Mouse (Mus musculus) cortical plate, adult 2 months (tissue): Measurements from ENCODE around the gene Hsf2bp. TPM values are rescaled to one million over a fixed set of nuclear protein-coding genes. Genes with fewer than 3 reads are reported as not detected.

Source experiments
- H3K27ac ChIP-seq: fragments of 200-500 bp; 2 replicates; pipeline ENCODE4 v1.5.1; 2012; ENCODE audit warnings: low read length, control low read depth, inconsistent platforms; ENCODE audit not compliant: insufficient read depth
- H3K4me1 ChIP-seq: fragments of 200-500 bp; 2 replicates; pipeline ENCODE4 v1.6.1; 2011; ENCODE audit warnings: low read length; ENCODE audit not compliant: control insufficient read depth, insufficient read depth
- H3K4me3 ChIP-seq: fragments of 200-500 bp; 2 replicates; pipeline ENCODE4 v1.5.1; 2011; ENCODE audit warnings: mild to moderate bottlenecking, low read length, control low read depth; ENCODE audit not compliant: insufficient read depth
- CTCF ChIP-seq: fragments of 200-500 bp; IDR thresholded peaks from 2 replicates; pipeline ENCODE4 v1.5.1; 2011; ENCODE audit warnings: mild to moderate bottlenecking, control low read depth, low read length; ENCODE audit not compliant: insufficient read depth; ENCODE audit errors: extremely low read depth
- POLR2A ChIP-seq: fragments of 200-500 bp; IDR thresholded peaks from 2 replicates; pipeline ENCODE4 v1.6.1; 2011; ENCODE audit warnings: mild to moderate bottlenecking, low read length, control low read depth; ENCODE audit not compliant: insufficient read depth; ENCODE audit errors: extremely low read depth
- polyA plus RNA-seq: library from polyadenylated mRNA; depleted of rRNA; stranded (reverse); fragments of >200 nt; gene quantifications from 2 replicates; pipeline ENCODE4 v1.2.3, GENCODE M21; 2012

The Hsf2bp gene
- polyA plus RNA-seq, 1 experiment, result 0.27 TPM

DNA sequence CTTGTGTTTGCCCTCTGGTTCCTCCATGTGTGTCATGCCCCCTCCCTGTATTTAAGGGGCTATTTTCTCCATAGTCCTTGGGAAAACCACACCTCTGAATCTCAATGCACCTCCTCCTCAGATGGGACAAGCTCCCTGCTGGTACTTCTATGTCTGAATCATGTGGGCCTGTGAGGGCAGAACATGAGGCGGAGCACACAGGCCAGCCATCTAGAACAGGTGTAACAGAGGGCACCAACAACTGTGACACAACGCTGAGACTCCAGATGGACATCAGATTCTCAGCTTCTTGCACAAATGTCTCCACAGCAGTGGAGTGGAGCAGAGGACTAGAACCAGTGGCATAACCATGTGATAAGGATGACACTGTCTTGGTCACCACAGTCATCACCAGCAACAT is 65.3 kb downstream of the Hsf2bp start:
- Histone ChIP-seq H3K27ac (no peak overlapping the region), H3K4me1 (peaks cover 1% of the 10 kb centered on the region), H3K4me3 (no peak overlapping the region)
- no peak for TF ChIP-seq POLR2A
- no peak for TF ChIP-seq CTCF

DNA sequence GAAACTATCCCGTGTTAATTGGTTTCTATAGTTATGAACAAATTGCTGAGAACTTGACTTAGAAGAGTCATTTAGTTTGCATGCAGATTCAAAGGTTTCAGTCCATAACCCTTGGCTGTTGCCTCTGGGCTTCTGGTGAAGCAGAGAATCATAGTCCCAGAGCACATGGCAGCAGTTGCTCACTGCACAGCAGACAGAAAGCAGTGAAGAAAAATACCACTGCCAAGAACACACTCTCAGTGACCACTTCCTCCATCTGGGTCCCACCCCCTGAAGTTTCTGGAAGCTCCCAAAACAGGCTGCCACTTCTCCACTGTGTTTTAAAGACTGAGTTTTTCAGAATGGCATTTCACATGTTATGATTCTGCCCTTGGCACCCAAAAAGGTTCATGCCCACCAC is 67.3 kb downstream of the Hsf2bp start:
- no peak for TF ChIP-seq POLR2A
- no peak for TF ChIP-seq CTCF
- H3K4me1 ChIP-seq, result peaks cover 1% of the 10 kb centered on the region

DNA sequence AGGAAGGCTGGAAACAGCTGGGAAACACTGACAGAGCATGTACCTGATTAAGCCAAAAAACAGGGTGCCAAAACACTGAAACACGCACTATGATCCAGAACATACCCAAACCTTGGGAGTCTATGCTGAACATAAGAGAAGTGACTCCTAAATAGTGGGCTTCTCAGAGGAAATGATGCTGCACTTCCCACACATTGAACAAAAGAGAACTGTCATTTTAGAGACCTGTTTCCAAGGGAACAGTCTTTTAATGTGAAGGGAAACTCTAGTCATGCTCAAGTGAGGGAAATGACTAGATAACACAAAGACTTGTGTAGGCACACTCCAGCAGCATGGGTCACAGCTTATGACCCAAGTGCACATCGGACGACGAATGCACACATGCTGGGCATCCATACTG is 68.8 kb downstream of the Hsf2bp start:
- peak overlapping the region; percentile 51 for H3K27ac ChIP-seq
- no peak for TF ChIP-seq CTCF
- no peak for TF ChIP-seq POLR2A
- no peak overlapping the region for H3K4me3 ChIP-seq
- peaks cover 1% of the 10 kb centered on the region for H3K4me1 ChIP-seq

More for the DNA sequence above, 67.3 kb downstream of the Hsf2bp start:
- Histone ChIP-seq H3K4me3 (no peak overlapping the region), H3K27ac (no peak overlapping the region)

DNA sequence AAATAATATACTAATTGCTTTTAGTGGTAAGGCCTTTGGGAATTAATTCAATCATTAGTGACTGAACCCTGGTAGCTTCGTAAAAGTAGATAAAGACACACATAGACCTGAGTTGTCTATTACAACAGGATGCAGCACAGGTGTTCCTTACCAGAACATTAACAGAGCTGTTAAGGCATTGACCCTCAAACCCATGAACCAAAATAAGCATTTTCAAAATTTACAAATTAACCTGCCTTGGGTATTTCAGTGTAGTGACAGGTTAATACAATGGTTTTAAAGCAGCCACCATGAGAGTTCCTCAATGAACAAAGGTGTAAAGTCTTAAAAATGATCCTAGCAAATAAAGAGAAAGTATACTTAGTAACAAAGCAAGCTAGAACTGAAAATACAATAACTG is 69.6 kb downstream of the Hsf2bp start:
- peaks cover 1% of the 10 kb centered on the region for H3K4me1 ChIP-seq
- TF ChIP-seq CTCF, result no peak
- no peak for TF ChIP-seq POLR2A
- H3K4me3 ChIP-seq, result no peak overlapping the region
- H3K27ac ChIP-seq, result no peak overlapping the region

DNA sequence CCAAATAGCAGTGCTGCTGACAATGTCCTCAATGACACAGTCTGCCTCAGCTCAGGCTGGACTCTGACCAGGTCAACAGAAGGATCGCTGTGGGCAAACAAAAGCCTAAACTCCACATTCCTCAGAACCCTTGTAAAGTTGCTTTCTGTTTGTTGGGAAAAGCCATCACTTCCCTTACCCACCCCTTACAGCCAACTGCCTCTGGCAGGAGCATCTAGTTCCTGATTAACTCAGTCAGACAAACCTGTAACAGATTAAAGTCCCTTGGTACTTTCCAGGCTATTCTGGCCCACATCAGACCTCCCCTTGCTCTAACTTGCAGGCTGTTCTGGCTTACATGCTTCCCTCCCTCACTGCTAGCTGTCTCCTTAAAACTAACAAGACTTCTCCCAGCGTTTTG is 70.5 kb downstream of the Hsf2bp start:
- H3K4me1 ChIP-seq, result peaks cover 1% of the 10 kb centered on the region
- H3K4me3 ChIP-seq, result no peak overlapping the region
- no peak for TF ChIP-seq CTCF
- no peak for TF ChIP-seq POLR2A
- no peak overlapping the region for H3K27ac ChIP-seq

DNA sequence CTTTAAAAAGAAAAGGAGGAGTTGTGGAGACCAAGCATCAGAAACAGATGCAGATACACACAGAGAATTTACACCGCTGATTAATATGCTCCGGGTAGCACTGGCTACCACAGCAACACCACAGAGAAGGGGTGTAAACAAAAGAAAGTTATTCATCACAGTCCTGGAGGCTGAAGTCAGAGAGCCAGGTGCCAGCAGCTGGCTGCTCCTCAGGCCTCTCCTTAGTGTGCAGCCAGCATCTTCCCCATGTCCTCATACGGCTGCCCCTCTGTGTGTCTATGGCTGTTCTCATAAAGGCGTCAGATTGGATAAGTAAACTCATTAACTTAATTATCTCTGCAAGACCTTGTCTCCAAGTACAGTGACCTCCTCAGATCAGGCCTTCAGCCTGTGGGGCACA is 73.2 kb downstream of the Hsf2bp start:
- Histone ChIP-seq H3K4me1 (peaks cover 1% of the 10 kb centered on the region), H3K27ac (no peak overlapping the region), H3K4me3 (no peak overlapping the region)
- TF ChIP-seq POLR2A, result no peak
- TF ChIP-seq CTCF, result no peak

DNA sequence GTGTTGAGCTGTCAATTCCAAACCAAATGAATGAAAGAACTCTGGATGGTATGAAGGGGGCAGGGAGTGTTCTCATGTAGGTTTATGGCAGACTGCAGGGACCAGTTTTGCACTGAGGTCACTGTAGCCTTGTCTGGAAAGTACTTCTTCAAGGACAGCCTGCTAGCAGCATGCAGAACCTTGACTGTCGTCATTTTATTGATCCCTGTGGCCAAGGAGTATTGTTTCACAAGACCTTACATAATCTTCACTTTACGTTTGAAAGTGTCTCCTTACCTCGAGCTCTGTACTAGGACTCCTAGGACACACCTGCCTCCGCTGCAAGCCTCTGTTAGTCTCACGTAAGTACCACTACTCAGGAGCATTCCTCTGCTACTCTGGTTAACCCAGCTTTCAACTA is 73.9 kb downstream of the Hsf2bp start:
- TF ChIP-seq CTCF (no peak), POLR2A (no peak)
- H3K27ac ChIP-seq, result no peak overlapping the region
- no peak overlapping the region for H3K4me3 ChIP-seq
- no peaks in the 10 kb centered on the region; the same call in 1 of the 2 replicates for H3K4me1 ChIP-seq

DNA sequence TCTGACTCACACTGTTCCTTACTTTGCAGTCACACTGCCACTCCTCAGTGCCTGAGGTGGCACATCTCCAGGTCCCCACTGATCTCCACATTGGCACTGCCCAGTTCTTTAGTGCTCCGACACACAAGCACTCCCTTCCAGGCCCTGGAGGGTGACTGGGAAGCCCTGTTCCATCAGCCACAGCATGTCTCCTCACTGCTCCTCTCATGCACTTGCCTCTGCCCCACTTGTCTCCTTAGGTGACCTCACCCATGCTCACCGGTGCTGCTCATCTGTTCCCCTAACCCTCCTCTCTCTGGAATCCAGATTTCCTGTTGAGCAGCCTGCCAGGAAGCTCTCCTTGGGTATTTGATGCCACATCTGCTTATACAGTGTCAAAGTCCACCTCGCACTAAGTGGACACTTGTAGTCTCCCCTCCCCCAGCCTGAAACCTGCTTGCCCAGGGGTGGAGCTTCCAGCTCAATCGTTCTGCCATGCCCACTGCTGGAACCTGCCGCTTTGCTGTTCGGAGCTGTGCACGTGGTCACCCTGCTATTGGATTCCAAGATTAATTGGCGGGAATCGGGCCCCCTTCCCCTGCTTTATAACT is 81.5 kb downstream of the Hsf2bp start:
- no peak overlapping the region for H3K27ac ChIP-seq
- no peak overlapping the region for H3K4me3 ChIP-seq
- no peak for TF ChIP-seq CTCF
- no peak for TF ChIP-seq POLR2A
- H3K4me1 ChIP-seq, result no peaks in the 10 kb centered on the region

DNA sequence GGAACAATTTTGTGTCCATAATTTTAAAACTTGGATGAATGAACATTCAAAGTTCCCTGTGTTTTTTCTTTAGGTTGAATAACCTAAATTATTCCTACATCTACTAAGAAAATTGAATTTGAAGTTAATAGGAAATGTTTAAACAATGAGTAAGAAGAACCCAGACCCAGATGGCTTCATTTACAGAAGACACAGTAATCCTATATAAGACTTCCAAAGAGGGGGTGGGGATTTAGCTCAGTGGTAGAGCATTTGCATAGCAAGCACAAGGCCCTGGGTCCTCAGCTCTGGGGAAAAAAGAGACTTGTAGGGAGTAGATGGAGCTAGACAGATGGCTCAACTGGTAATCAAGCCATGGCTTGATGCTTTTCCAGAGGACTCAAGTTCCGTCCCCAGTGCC is 87.1 kb downstream of the Hsf2bp start:
- Histone ChIP-seq H3K27ac (no peak overlapping the region), H3K4me1 (no peaks in the 10 kb centered on the region; the same call in 1 of the 2 replicates)

DNA sequence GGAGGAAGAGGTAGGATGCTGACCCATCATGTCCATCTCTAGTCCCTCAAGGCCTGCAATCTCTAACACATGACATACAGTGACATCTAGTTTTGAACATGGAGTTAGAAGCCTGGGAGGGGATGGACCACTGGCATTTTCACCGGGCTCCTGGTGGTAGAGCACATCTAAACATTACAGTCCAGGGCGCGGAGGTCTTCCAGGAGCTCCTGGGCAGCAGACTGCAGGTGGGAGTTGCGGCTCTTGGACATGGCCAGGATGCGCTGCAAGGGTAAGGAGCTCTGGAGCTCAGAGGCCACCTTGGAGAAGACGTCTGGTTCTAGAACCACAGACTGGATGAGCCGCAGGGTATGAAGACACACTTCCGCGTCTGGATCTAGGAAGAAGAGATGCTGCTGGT is 89.7 kb downstream of the Hsf2bp start:
- TF ChIP-seq POLR2A (no peak), CTCF (no peak)
- H3K4me3 ChIP-seq, result no peak overlapping the region
- H3K27ac ChIP-seq, result no peak overlapping the region
- H3K4me1 ChIP-seq, result no peaks in the 10 kb centered on the region; the same call in 1 of the 2 replicates

More for the DNA sequence above, 87.1 kb downstream of the Hsf2bp start:
- no peak for TF ChIP-seq POLR2A
- no peak for TF ChIP-seq CTCF
- H3K4me3 ChIP-seq, result no peak overlapping the region
